Mouse (Mus musculus) kidney, adult 9 months (tissue): ENCODE measurements around the gene Arhgap4.

Experiments used
- DNase-seq: peaks from one replicate; pipeline ENCODE4 v3.0.0; 2022

Gene Arhgap4

GRCm38 (mm10) chrX:73914827-73915703 is 6.6 kb downstream of the Arhgap4 start:
- DNase-seq: peak; percentile 96

- no peak for DNase-seq
These were observed 10.1 kb downstream of the Arhgap4 start for GRCm38 (mm10) chrX:73911588-73911987.

- no peak for DNase-seq
These were observed 10.5 kb downstream of the Arhgap4 start for GRCm38 (mm10) chrX:73911156-73911555.

GRCm38 (mm10) chrX:73910451-73910850 is 11.2 kb downstream of the Arhgap4 start:
- DNase-seq: no peak

- no peak for DNase-seq
These were observed 11.6 kb downstream of the Arhgap4 start for GRCm38 (mm10) chrX:73910049-73910448.

- no peak for DNase-seq
These were observed 23.7 kb downstream of the Arhgap4 start for GRCm38 (mm10) chrX:73897959-73898358.

- DNase-seq: peak; percentile 60
These were observed 26.0 kb downstream of the Arhgap4 start, which contains the start of gene L1cam for GRCm38 (mm10) chrX:73895719-73896118. L1cam (minus strand) TSS chrX:73896105.

- no peak for DNase-seq
These were observed 28.8 kb downstream of the Arhgap4 start for GRCm38 (mm10) chrX:73892833-73893232.

- peak; percentile 26 for DNase-seq
These were observed 30.0 kb downstream of the Arhgap4 start, which contains the start of gene Avpr2 for GRCm38 (mm10) chrX:73891551-73892152. Avpr2 (plus strand) TSS chrX:73892102.

- DNase-seq: peak; percentile 38
These were observed 40.2 kb downstream of the Arhgap4 start for GRCm38 (mm10) chrX:73881463-73881862.

GRCm38 (mm10) chrX:73881036-73881427 is 40.6 kb downstream of the Arhgap4 start:
- no peak for DNase-seq

GRCm38 (mm10) chrX:73880194-73881035 is 41.3 kb downstream of the Arhgap4 start:
- peak; percentile 28 for DNase-seq

- DNase-seq: no peak
These were observed 44.7 kb downstream of the Arhgap4 start for GRCm38 (mm10) chrX:73877014-73877413.

- no peak for DNase-seq
These were observed 45.8 kb downstream of the Arhgap4 start for GRCm38 (mm10) chrX:73875881-73876280.

- DNase-seq: no peak
These were observed 49.7 kb downstream of the Arhgap4 start for GRCm38 (mm10) chrX:73871956-73872355.

GRCm38 (mm10) chrX:73871474-73871873 is 50.2 kb downstream of the Arhgap4 start:
- no peak for DNase-seq

- no peak for DNase-seq
These were observed 52.3 kb downstream of the Arhgap4 start for GRCm38 (mm10) chrX:73869334-73869733.

- DNase-seq: no peak
These were observed 53.8 kb downstream of the Arhgap4 start for GRCm38 (mm10) chrX:73867852-73868251.

- no peak for DNase-seq
These were observed 54.4 kb downstream of the Arhgap4 start for GRCm38 (mm10) chrX:73867256-73867655.

- DNase-seq: no peak
These were observed 57.0 kb downstream of the Arhgap4 start for GRCm38 (mm10) chrX:73864692-73865091.

- no peak for DNase-seq
These were observed 66.6 kb downstream of the Arhgap4 start for GRCm38 (mm10) chrX:73855087-73855408.

GRCm38 (mm10) chrX:73854326-73855086 is 67.2 kb downstream of the Arhgap4 start:
- DNase-seq: no peak
